ENCODE assay signal across 8 mouse cellular contexts in the genomic region with DNA sequence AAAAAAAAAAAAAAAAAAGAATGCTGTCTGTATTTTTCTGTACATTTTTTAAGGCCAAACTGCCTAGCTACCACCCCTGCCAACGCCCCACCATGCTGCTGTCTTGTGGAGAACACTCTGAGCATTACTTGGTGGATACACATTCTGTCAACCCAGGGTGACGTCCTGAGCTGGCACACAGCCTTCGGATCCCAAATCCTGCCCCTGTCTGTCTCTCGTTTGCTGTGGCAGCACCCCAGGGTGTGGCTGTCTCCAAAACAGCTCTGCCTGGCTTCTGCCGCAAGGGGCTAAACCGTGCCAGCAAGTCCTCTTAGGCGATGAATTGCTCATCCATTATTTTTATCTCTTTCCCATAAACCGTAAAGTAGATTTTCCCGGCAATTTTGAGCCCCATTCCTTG. TPM values are rescaled to one million over a fixed set of nuclear protein-coding genes. Genes with fewer than 3 reads are reported as not detected.
A peak's percentile ranks its signal among the peaks of the same experiment; 100 is the strongest.
DNase-seq lines count a peak whose midpoint lies in the region; ATAC-seq lines count a peak whose summit lies in the region.

No protein-coding gene starts in this region.

- H3K9me3 ChIP-seq in forebrain, embryonic 16.5 days (ENCODE audit: control insufficient read depth, low read length), result 0 out of 2 replicates have a peak, but pooled peaks cover 2% of the 10 kb centered on the region
- no peaks in the 10 kb centered on the region for H3K9me3 ChIP-seq in forebrain, embryonic 13.5 days (replicated peaks)
- no peaks in the 10 kb centered on the region for H3K9me3 ChIP-seq in liver, embryonic 11.5 days (ENCODE audit: control insufficient read depth, low read length)
- H3K9me3 ChIP-seq in forebrain, embryonic 11.5 days (ENCODE audit: control insufficient read depth, low read length), result no peaks in the 10 kb centered on the region

- H3K36me3 ChIP-seq in forebrain, embryonic 16.5 days (ENCODE audit: control insufficient read depth, insufficient read depth), result peaks cover 3% of the 10 kb centered on the region; the same call in 1 of the 2 replicates
- H3K36me3 ChIP-seq in forebrain, embryonic 13.5 days (ENCODE audit: poor library complexity, severe bottlenecking), result peaks cover 4% of the 10 kb centered on the region; the same call in 1 of the 2 replicates
- no peaks in the 10 kb centered on the region for H3K36me3 ChIP-seq in liver, embryonic 11.5 days (ENCODE audit: control insufficient read depth, insufficient read depth, low read length)
- no peaks in the 10 kb centered on the region for H3K36me3 ChIP-seq in forebrain, embryonic 11.5 days (ENCODE audit: control insufficient read depth, insufficient read depth, low read length)

- no peak for ATAC-seq in forebrain, embryonic 16.5 days
- no peak for ATAC-seq in forebrain, embryonic 13.5 days
- ATAC-seq in liver, embryonic 11.5 days (replicated peaks; ENCODE audit: low FRiP score), result no peak
- no peak for ATAC-seq in forebrain, embryonic 11.5 days (replicated peaks; ENCODE audit: low FRiP score)

- no peak overlapping the region for H3K4me3 ChIP-seq in forebrain, embryonic 16.5 days (replicated peaks; ENCODE audit: low read length)
- H3K4me3 ChIP-seq in forebrain, embryonic 13.5 days, result no peak overlapping the region
- H3K4me3 ChIP-seq in liver, embryonic 11.5 days (ENCODE audit: low read depth, low read length), result no peak overlapping the region
- H3K4me3 ChIP-seq in forebrain, embryonic 11.5 days (ENCODE audit: low read depth, low read length), result no peak overlapping the region

- WGBS in forebrain, embryonic 16.5 days, result 63% methylated on average over 9 of the region's 9 CpGs
- WGBS in forebrain, embryonic 13.5 days, result 81% methylated on average over 9 of the region's 9 CpGs
- 74% methylated on average over 9 of the region's 9 CpGs for WGBS in liver, embryonic 11.5 days
- 76% methylated on average over 9 of the region's 9 CpGs for WGBS in forebrain, embryonic 11.5 days

- DNase-seq in urinary bladder, postnatal 14 days (ENCODE audit: low spot score), result peak; percentile 64
- no peak for DNase-seq in urinary bladder, adult 2 months (ENCODE audit: low spot score)
- peak; percentile 62 to 77 for DNase-seq in lung, adult 18-20 months
- no peak for DNase-seq in liver, embryonic 11.5 days (ENCODE audit: low spot score)
- no peak for DNase-seq in ovary, postnatal 10 days (ENCODE audit: low spot score)
- DNase-seq in forebrain, embryonic 11.5 days (ENCODE audit: low spot score), result no peak

- no peaks in the 10 kb centered on the region for H3K27me3 ChIP-seq in forebrain, embryonic 16.5 days (replicated peaks; ENCODE audit: control insufficient read depth, insufficient read depth, low read length)
- 0 out of 2 replicates have a peak, but pooled peaks cover 3% of the 10 kb centered on the region for H3K27me3 ChIP-seq in forebrain, embryonic 13.5 days
- H3K27me3 ChIP-seq in liver, embryonic 11.5 days (replicated peaks; ENCODE audit: control insufficient read depth, insufficient read depth, low read length), result no peaks in the 10 kb centered on the region
- no peaks in the 10 kb centered on the region for H3K27me3 ChIP-seq in forebrain, embryonic 11.5 days (ENCODE audit: control insufficient read depth, insufficient read depth, low read length)

- H3K9ac ChIP-seq in forebrain, embryonic 16.5 days (replicated peaks; ENCODE audit: low read depth, low read length), result peak overlapping the region; percentile 22; the same call in 1 of the 2 replicates
- no peak overlapping the region for H3K9ac ChIP-seq in forebrain, embryonic 13.5 days
- no peak overlapping the region for H3K9ac ChIP-seq in liver, embryonic 11.5 days (ENCODE audit: low read depth, low read length)
- no peak overlapping the region for H3K9ac ChIP-seq in forebrain, embryonic 11.5 days (ENCODE audit: low read length)

- H3K27ac ChIP-seq in forebrain, embryonic 16.5 days (ENCODE audit: low read length), result no peak overlapping the region
- no peak overlapping the region for H3K27ac ChIP-seq in forebrain, embryonic 13.5 days
- H3K27ac ChIP-seq in liver, embryonic 11.5 days (ENCODE audit: low read depth, low read length), result no peak overlapping the region
- H3K27ac ChIP-seq in forebrain, embryonic 11.5 days (ENCODE audit: low read depth, low read length), result no peak overlapping the region

- H3K4me2 ChIP-seq in forebrain, embryonic 16.5 days (ENCODE audit: low read length), result no peak overlapping the region; the same call in 1 of the 2 replicates
- no peak overlapping the region for H3K4me2 ChIP-seq in forebrain, embryonic 13.5 days
- no peak overlapping the region for H3K4me2 ChIP-seq in liver, embryonic 11.5 days
- no peak overlapping the region for H3K4me2 ChIP-seq in forebrain, embryonic 11.5 days (ENCODE audit: low read depth, low read length, severe bottlenecking)

- peaks cover 14% of the 10 kb centered on the region for H3K4me1 ChIP-seq in forebrain, embryonic 16.5 days (replicated peaks; ENCODE audit: control insufficient read depth, insufficient read depth, low read length)
- H3K4me1 ChIP-seq in forebrain, embryonic 13.5 days, result peaks cover 3% of the 10 kb centered on the region; the same call in 1 of the 2 replicates
- no peaks in the 10 kb centered on the region for H3K4me1 ChIP-seq in liver, embryonic 11.5 days (replicated peaks; ENCODE audit: control insufficient read depth, insufficient read depth, low read length)
- no peaks in the 10 kb centered on the region for H3K4me1 ChIP-seq in forebrain, embryonic 11.5 days (replicated peaks; ENCODE audit: control insufficient read depth, insufficient read depth, low read length)

RNA-seq across cellular contexts. Expression of a gene that starts 29.7 kb away (rescaled TPM):
- polyA plus RNA-seq in forebrain, embryonic 16.5 days (2015; fragmentation: Nextera tagmentation; extraction: Ambion mirVana), result 8.4 and 10.3 TPM in 2 replicates
- 3.5 and 3.6 TPM in 2 replicates for polyA plus RNA-seq in forebrain, embryonic 13.5 days (2015; fragmentation: Nextera tagmentation; extraction: Ambion mirVana)
- polyA plus RNA-seq in urinary bladder, adult 2 months (2012; rRNA removed), result 3.5 and 4.0 TPM in 2 replicates
- 0.31 and 0.38 TPM in 2 replicates for polyA plus RNA-seq in liver, embryonic 11.5 days (2014; fragmentation: Nextera tagmentation; extraction: Ambion mirVana)
- polyA plus RNA-seq in forebrain, embryonic 11.5 days (2014; fragmentation: Nextera tagmentation; extraction: Ambion mirVana), result 1.4 and 2.5 TPM in 2 replicates

RNA-seq across cellular contexts. Expression of a gene that starts 51.8 kb away (rescaled TPM):
- 15.0 and 21.2 TPM in 2 replicates for polyA plus RNA-seq in forebrain, embryonic 16.5 days (2015; fragmentation: Nextera tagmentation; extraction: Ambion mirVana)
- polyA plus RNA-seq in forebrain, embryonic 13.5 days (2015; fragmentation: Nextera tagmentation; extraction: Ambion mirVana), result 17.6 and 21.0 TPM in 2 replicates
- polyA plus RNA-seq in urinary bladder, adult 2 months (2012; rRNA removed), result 18.1 and 25.9 TPM in 2 replicates
- 10.0 and 10.3 TPM in 2 replicates for polyA plus RNA-seq in liver, embryonic 11.5 days (2014; fragmentation: Nextera tagmentation; extraction: Ambion mirVana)
- 25.2 and 25.6 TPM in 2 replicates for polyA plus RNA-seq in forebrain, embryonic 11.5 days (2014; fragmentation: Nextera tagmentation; extraction: Ambion mirVana)

RNA-seq across cellular contexts. Expression of a gene that starts 54.6 kb away (rescaled TPM):
- polyA plus RNA-seq in forebrain, embryonic 16.5 days (2015; fragmentation: Nextera tagmentation; extraction: Ambion mirVana), result 63.5 and 72.6 TPM in 2 replicates
- polyA plus RNA-seq in forebrain, embryonic 13.5 days (2015; fragmentation: Nextera tagmentation; extraction: Ambion mirVana), result 62.1 and 64.2 TPM in 2 replicates
- polyA plus RNA-seq in urinary bladder, adult 2 months (2012; rRNA removed), result 17.2 and 19.4 TPM in 2 replicates
- polyA plus RNA-seq in liver, embryonic 11.5 days (2014; fragmentation: Nextera tagmentation; extraction: Ambion mirVana), result 4.3 and 4.4 TPM in 2 replicates
- polyA plus RNA-seq in forebrain, embryonic 11.5 days (2014; fragmentation: Nextera tagmentation; extraction: Ambion mirVana), result 48.0 and 49.2 TPM in 2 replicates

Comparison
In these comparisons a context has a peak if more than half of its experiments do, and no peak if none do; other contexts are left out.
1. DNase-seq: peak in urinary bladder, postnatal 14 days (single experiment) and lung, adult 18-20 months (2 of 2); none in urinary bladder, adult 2 months (single experiment), liver, embryonic 11.5 days (single experiment), ovary, postnatal 10 days (single experiment) and forebrain, embryonic 11.5 days (single experiment).